Mouse (Mus musculus): Measurements from ENCODE around the gene Igfbp4. TPM values are rescaled to one million over a fixed set of nuclear protein-coding genes. Genes with fewer than 3 reads are reported as not detected.

Igfbp4 gene
- polyA plus RNA-seq, 1 experiment = 390 TPM

DNA sequence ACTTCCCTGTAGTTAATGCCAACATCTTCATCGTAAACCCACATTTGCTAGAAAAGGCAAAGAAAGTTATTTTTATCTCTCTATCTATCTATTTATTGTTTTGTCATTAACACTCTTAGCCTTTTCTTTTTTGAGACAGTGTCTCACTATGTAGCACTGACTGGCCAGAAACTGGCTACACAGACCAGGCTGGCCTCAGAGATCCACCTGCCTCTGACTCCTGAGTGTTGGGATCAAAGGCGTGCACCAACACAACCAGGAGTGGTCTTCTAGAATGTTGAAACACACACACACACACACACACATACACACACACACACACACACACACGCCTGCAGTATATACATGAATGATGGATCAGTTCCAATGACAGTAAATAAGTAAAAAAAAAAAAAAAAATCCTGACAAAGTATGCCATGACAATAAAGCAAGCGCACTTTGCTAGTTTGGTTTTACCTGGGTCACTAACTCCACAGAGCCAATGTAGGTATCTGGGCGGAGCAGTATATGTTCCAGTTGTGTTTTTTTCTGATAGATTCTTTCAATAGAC lies 18.6 kb upstream of the Igfbp4 start:
- TF ChIP-seq CTCF (IDR thresholded peaks at IDR 0.05; ENCODE audit: low read depth, low read length) (no peak), POLR2A (IDR thresholded peaks at IDR 0.05; ENCODE audit: borderline replicate concordance, low read depth, low read length) (no peak)
- Histone ChIP-seq H3K27ac (ENCODE audit: insufficient read depth, low read depth, low read length) (no peak overlapping the region), H3K4me3 (ENCODE audit: insufficient read depth, low read length) (peak overlapping the region; percentile 38; the same call in 1 of the 2 replicates), H3K4me1 (ENCODE audit: control insufficient read depth, insufficient read depth, low read length) (peaks cover 13% of the 10 kb centered on the region)

DNA sequence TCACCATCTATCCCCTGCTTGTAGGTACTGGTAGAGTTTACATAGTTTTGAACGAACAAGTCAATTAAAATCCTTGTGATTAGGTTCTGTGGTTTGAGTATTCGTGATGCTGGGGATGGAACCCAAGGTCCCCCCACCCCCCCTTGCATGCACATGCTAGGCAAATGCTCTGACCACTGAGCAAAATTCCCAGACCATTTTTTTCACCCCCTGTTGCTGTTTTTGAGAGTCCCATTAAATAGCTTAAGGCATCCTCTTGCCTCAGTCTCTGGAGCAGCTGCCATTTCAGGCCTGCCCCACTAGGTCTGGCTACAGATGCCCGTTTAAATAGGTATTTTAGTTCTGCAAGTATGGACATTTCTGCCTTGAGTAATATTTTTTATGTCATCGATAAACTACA lies 17.9 kb upstream of the Igfbp4 start:
- H3K27ac ChIP-seq (ENCODE audit: insufficient read depth, low read depth, low read length) = peak overlapping the region; percentile 37; the same call in 1 of the 2 replicates
- peak overlapping the region; percentile 66 for H3K4me3 ChIP-seq (ENCODE audit: insufficient read depth, low read length)

GRCm38 (mm10) chr11:99023500-99024467 lies 17.3 kb upstream of the Igfbp4 start, which contains the start of gene Top2a:
TSS of gene Top2a (minus strand) at chr11:99024189.
- Histone ChIP-seq H3K4me1 (ENCODE audit: control insufficient read depth, insufficient read depth, low read length) (peaks cover 13% of the 10 kb centered on the region), H3K4me3 (ENCODE audit: insufficient read depth, low read length) (peak within 1 kb of the TSS; percentile 66), H3K27ac (ENCODE audit: insufficient read depth, low read depth, low read length) (peak within 1 kb of the TSS; percentile 37)
- peak; percentile 14; the same call in 1 of the 2 replicates for TF ChIP-seq CTCF (IDR thresholded peaks at IDR 0.05; ENCODE audit: low read depth, low read length)
- no peak for TF ChIP-seq POLR2A (IDR thresholded peaks at IDR 0.05; ENCODE audit: borderline replicate concordance, low read depth, low read length)

More for the DNA sequence above, 17.9 kb upstream of the Igfbp4 start:
- no peak for TF ChIP-seq POLR2A (IDR thresholded peaks at IDR 0.05; ENCODE audit: borderline replicate concordance, low read depth, low read length)
- no peak for TF ChIP-seq CTCF (IDR thresholded peaks at IDR 0.05; ENCODE audit: low read depth, low read length)
- peaks cover 13% of the 10 kb centered on the region for H3K4me1 ChIP-seq (ENCODE audit: control insufficient read depth, insufficient read depth, low read length)

GRCm38 (mm10) chr11:99024468-99025134 lies 16.4 kb upstream of the Igfbp4 start:
- Histone ChIP-seq H3K4me1 (ENCODE audit: control insufficient read depth, insufficient read depth, low read length) (peaks cover 13% of the 10 kb centered on the region), H3K27ac (ENCODE audit: insufficient read depth, low read depth, low read length) (0 out of 2 replicates have a peak overlapping the region, but pooled peaks have one; percentile 19), H3K4me3 (ENCODE audit: insufficient read depth, low read length) (peak overlapping the region; percentile 51)
- no peak for TF ChIP-seq POLR2A (IDR thresholded peaks at IDR 0.05; ENCODE audit: borderline replicate concordance, low read depth, low read length)
- no peak for TF ChIP-seq CTCF (IDR thresholded peaks at IDR 0.05; ENCODE audit: low read depth, low read length)

GRCm38 (mm10) chr11:99025878-99026277 lies 15.2 kb upstream of the Igfbp4 start:
- no peak overlapping the region for H3K27ac ChIP-seq (ENCODE audit: insufficient read depth, low read depth, low read length)
- H3K4me1 ChIP-seq (ENCODE audit: control insufficient read depth, insufficient read depth, low read length) = peaks cover 13% of the 10 kb centered on the region
- no peak overlapping the region for H3K4me3 ChIP-seq (ENCODE audit: insufficient read depth, low read length)
- TF ChIP-seq POLR2A (IDR thresholded peaks at IDR 0.05; ENCODE audit: borderline replicate concordance, low read depth, low read length) (no peak), CTCF (IDR thresholded peaks at IDR 0.05; ENCODE audit: low read depth, low read length) (no peak)

DNA sequence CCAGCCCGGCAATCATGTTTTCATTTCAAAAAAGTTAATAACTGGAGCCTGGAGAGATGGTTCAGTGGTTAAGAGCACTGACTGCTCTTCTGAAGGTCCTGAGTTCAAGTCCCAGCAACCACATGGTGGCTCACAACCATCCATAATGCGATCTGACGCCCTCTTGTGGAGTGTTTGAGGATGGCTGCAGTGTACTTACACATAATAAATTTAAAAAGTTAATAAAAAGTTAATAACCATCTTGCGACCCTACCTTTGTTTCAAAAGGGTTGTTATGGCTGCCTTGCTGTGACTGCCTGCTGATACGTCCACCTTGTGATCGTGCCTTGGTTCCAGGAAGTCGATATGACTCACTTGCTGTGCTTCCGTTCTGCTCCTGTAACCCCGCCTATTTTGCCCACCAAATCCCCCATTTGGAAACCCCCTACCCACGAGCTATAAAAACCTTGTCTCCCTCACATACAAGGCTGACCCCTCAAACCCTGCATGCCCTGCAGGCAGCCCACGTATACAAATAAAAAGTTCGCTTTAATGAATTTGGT lies 14.1 kb upstream of the Igfbp4 start:
- TF ChIP-seq POLR2A (IDR thresholded peaks at IDR 0.05; ENCODE audit: borderline replicate concordance, low read depth, low read length) (no peak), CTCF (IDR thresholded peaks at IDR 0.05; ENCODE audit: low read depth, low read length) (no peak)
- Histone ChIP-seq H3K4me1 (ENCODE audit: control insufficient read depth, insufficient read depth, low read length) (peaks cover 12% of the 10 kb centered on the region), H3K4me3 (ENCODE audit: insufficient read depth, low read length) (no peak overlapping the region), H3K27ac (ENCODE audit: insufficient read depth, low read depth, low read length) (no peak overlapping the region)

- TF ChIP-seq CTCF (IDR thresholded peaks at IDR 0.05; ENCODE audit: low read depth, low read length) = peak; percentile 28; the same call in 1 of the 2 replicates
- no peak for TF ChIP-seq POLR2A (IDR thresholded peaks at IDR 0.05; ENCODE audit: borderline replicate concordance, low read depth, low read length)
- no peak overlapping the region for H3K4me3 ChIP-seq (ENCODE audit: insufficient read depth, low read length)
- no peaks in the 10 kb centered on the region for H3K4me1 ChIP-seq (ENCODE audit: control insufficient read depth, insufficient read depth, low read length)
- no peak overlapping the region for H3K27ac ChIP-seq (ENCODE audit: insufficient read depth, low read depth, low read length)
These were observed 5.7 kb upstream of the Igfbp4 start for GRCm38 (mm10) chr11:99035350-99035749.

DNA sequence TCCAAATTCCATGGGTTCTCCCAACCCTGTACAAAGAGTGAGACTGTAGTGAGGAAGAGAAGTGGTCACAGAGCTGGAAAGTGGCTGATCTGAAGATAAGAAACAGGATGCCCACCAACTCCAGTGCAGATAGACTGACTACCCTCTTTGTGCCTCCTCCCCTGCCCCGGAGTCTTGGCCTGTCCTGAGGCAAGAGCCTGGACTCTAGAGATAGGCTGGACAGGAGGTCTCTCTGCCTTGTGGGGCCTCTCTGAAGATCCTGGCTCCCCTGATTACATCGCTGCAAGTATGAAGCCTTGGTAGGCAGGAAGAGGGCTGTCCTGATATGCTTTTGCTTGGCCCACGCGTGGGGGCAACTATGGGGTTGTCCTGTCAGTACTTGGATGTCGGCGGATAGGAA lies 4.8 kb upstream of the Igfbp4 start:
- H3K4me1 ChIP-seq (ENCODE audit: control insufficient read depth, insufficient read depth, low read length) = no peaks in the 10 kb centered on the region
- H3K27ac ChIP-seq (ENCODE audit: insufficient read depth, low read depth, low read length) = no peak overlapping the region
- H3K4me3 ChIP-seq (ENCODE audit: insufficient read depth, low read length) = no peak overlapping the region
- TF ChIP-seq POLR2A (IDR thresholded peaks at IDR 0.05; ENCODE audit: borderline replicate concordance, low read depth, low read length) = no peak

GRCm38 (mm10) chr11:99039782-99040181 lies 1.3 kb upstream of the Igfbp4 start:
- H3K27ac ChIP-seq (ENCODE audit: insufficient read depth, low read depth, low read length) = no peak overlapping the region
- no peak for TF ChIP-seq POLR2A (IDR thresholded peaks at IDR 0.05; ENCODE audit: borderline replicate concordance, low read depth, low read length)
- peak; percentile 68 for TF ChIP-seq CTCF (IDR thresholded peaks at IDR 0.05; ENCODE audit: low read depth, low read length)
- H3K4me1 ChIP-seq (ENCODE audit: control insufficient read depth, insufficient read depth, low read length) = peaks cover 14% of the 10 kb centered on the region
- peak overlapping the region; percentile 80 for H3K4me3 ChIP-seq (ENCODE audit: insufficient read depth, low read length)
